Mouse (Mus musculus) limb, embryonic 11.5 days (tissue): ENCODE results near the gene Ldb2. TPM values are rescaled to one million over a fixed set of nuclear protein-coding genes. Genes with fewer than 3 reads are reported as not detected.
A peak's percentile ranks its signal among the peaks of the same experiment; 100 is the strongest.

ENCODE experiments used
- ATAC-seq: fragments of 200-750 bp; cut with Nextera tagmentation; 2 replicates; pipeline ENCODE4 v1.8.0; 2017; ENCODE audit warnings: low read depth; ENCODE audit not compliant: insufficient number of reproducible peaks, low FRiP score, low TSS enrichment
- DNase-seq: peaks from one replicate; pipeline ENCODE4 v3.0.0-alpha.2; 2015; ENCODE audit warnings: low spot score
- H3K27ac ChIP-seq: fragments of 300-500 bp; sonication (generic); replicated peaks from 2 replicates; pipeline ENCODE4 v1.5.1; 2014; ENCODE audit warnings: low read depth, mild to moderate bottlenecking, low read length
- H3K27me3 ChIP-seq: fragments of 300-500 bp; sonication (generic); 2 replicates; pipeline ENCODE4 v1.6.1; 2014; ENCODE audit warnings: mild to moderate bottlenecking, low read length, mixed read lengths; ENCODE audit not compliant: control insufficient read depth, insufficient read depth
- H3K36me3 ChIP-seq: fragments of 300-500 bp; sonication (generic); 2 replicates; pipeline ENCODE4 v1.6.1; 2014; ENCODE audit warnings: mild to moderate bottlenecking, low read length, moderate library complexity, mixed read lengths; ENCODE audit not compliant: control insufficient read depth, insufficient read depth
- H3K4me1 ChIP-seq: fragments of 300-500 bp; sonication (generic); 2 replicates; pipeline ENCODE4 v1.6.1; 2014; ENCODE audit warnings: low read length, mixed read lengths; ENCODE audit not compliant: control insufficient read depth, insufficient read depth
- H3K4me2 ChIP-seq: fragments of 300-500 bp; sonication (generic); 2 replicates; pipeline ENCODE4 v1.6.1; 2014; ENCODE audit warnings: low read depth, mild to moderate bottlenecking, moderate library complexity; ENCODE audit not compliant: severe bottlenecking
- H3K4me3 ChIP-seq: fragments of 300-500 bp; sonication (generic); 2 replicates; pipeline ENCODE4 v1.5.1; 2014; ENCODE audit warnings: low read depth, low read length
- H3K9ac ChIP-seq: fragments of 300-500 bp; sonication (generic); 2 replicates; pipeline ENCODE4 v1.6.1; 2014; ENCODE audit warnings: mild to moderate bottlenecking, low read length
- H3K9me3 ChIP-seq: fragments of 300-500 bp; sonication (generic); 2 replicates; pipeline ENCODE4 v1.6.1; 2016; ENCODE audit warnings: low read length; ENCODE audit not compliant: control insufficient read depth
- WGBS: fragments of 180-500 bp; shearing (Covaris S2); extraction: QIAGEN DNeasy Blood & Tissue Kit; methylation state at CpG from one replicate; pipeline ENCODE4 v1.1.7; 2014; 5-methylcytosine and 5-hydroxymethylcytosine counted together
- polyA plus RNA-seq: library from polyadenylated mRNA; unstranded; fragments of >200 nt; fragmentation: Nextera tagmentation; extraction: Ambion mirVana; gene quantifications from 2 replicates; pipeline ENCODE4 v1.2.1, GENCODE M21; 2014

The Ldb2 gene
- polyA plus RNA-seq, 1 experiment from 2014 or later: 45.7 TPM

- no peak overlapping the region for H3K4me2 ChIP-seq
- WGBS: 85% methylated on average over 3 of the region's 3 CpGs
- H3K4me1 ChIP-seq: no peaks in the 10 kb centered on the region
- no peak for DNase-seq
- no peaks in the 10 kb centered on the region for H3K36me3 ChIP-seq
- ATAC-seq: no peak
- H3K27me3 ChIP-seq: no peaks in the 10 kb centered on the region
- no peak overlapping the region for H3K27ac ChIP-seq
- no peaks in the 10 kb centered on the region for H3K9me3 ChIP-seq
- no peak overlapping the region for H3K4me3 ChIP-seq
- H3K9ac ChIP-seq: no peak overlapping the region
Observed at GRCm38 (mm10) chr5:44496854-44497253, 302.6 kb downstream of the Ldb2 start.

DNA sequence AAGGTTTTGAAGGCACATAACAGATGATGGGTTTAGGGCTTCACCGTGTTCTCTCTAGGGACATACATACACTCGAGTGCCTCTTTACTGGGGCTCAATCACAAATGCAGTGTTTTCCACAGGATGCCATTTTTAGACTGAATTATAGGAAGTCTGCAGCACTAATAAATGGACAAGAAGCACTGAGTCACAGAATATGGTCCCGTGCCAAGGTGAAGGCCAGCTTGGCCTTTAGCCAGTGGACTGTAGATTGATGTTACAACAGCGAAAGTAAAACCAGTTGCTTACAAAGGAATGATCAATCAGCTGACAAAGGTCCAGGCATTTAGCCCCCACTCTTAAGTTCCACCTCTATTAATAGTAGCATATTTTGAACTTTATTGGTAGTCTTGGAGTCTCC is 304.4 kb downstream of the Ldb2 start:
- 90% methylated on average over 4 of the region's 4 CpGs for WGBS
- Histone ChIP-seq H3K4me3 (no peak overlapping the region), H3K4me1 (no peaks in the 10 kb centered on the region), H3K9me3 (no peaks in the 10 kb centered on the region), H3K9ac (no peak overlapping the region), H3K27me3 (no peaks in the 10 kb centered on the region), H3K4me2 (no peak overlapping the region), H3K36me3 (no peaks in the 10 kb centered on the region), H3K27ac (no peak overlapping the region)
- DNase-seq: no peak
- no peak for ATAC-seq

DNA sequence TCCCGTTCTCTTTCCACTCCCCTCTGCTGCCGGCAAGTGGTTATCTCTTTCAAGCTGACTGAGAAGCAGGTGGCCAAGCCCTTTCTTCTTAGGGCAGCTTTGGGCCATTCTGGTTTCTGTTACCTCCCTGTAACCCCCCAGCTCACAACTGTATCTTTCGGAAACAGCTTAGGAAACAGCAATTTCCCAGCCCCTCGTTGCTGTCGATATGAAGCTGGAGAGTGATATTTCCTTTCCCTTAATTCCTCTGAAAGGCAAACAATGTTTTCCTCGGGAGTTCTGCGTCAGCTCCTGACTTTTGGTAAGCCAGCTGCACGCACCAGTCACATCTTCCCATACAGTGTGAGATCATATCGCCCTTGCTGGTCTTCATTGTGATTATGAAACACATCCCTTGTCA is 305.3 kb downstream of the Ldb2 start:
- Histone ChIP-seq H3K9ac (no peak overlapping the region), H3K27ac (no peak overlapping the region), H3K36me3 (no peaks in the 10 kb centered on the region), H3K4me2 (no peak overlapping the region), H3K4me1 (no peaks in the 10 kb centered on the region), H3K27me3 (no peaks in the 10 kb centered on the region), H3K4me3 (no peak overlapping the region), H3K9me3 (no peaks in the 10 kb centered on the region)
- DNase-seq: no peak
- WGBS: 71% methylated on average over 9 of the region's 9 CpGs
- no peak for ATAC-seq

GRCm38 (mm10) chr5:44491526-44491925 is 308.0 kb downstream of the Ldb2 start:
- Histone ChIP-seq H3K9ac (no peak overlapping the region), H3K4me3 (no peak overlapping the region), H3K27ac (no peak overlapping the region), H3K4me1 (no peaks in the 10 kb centered on the region), H3K27me3 (no peaks in the 10 kb centered on the region), H3K9me3 (no peaks in the 10 kb centered on the region), H3K36me3 (no peaks in the 10 kb centered on the region), H3K4me2 (no peak overlapping the region)
- DNase-seq (no peak), ATAC-seq (no peak)
- 95% methylated on average over 1 of the region's 1 CpGs for WGBS

DNA sequence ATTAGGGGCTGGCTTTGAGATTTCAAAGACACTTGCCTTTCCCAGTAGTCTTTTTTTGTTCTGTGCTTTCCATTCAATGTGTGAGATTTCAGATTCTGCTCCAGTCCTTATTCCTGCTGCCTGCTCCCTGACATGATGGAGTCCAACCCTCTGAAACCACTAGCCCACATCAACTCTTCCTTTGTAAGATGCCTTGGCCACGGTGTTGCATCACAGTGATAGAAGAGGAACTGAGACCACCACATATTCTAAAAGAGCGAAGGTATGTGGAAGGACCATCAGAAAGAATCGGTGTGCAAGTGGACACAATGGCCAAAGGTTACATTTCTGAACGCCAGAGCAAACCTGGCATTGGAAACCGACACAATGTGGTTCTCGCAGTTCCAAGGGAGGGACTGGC is 309.0 kb downstream of the Ldb2 start:
- Histone ChIP-seq H3K27ac (no peak overlapping the region), H3K9me3 (no peaks in the 10 kb centered on the region), H3K36me3 (no peaks in the 10 kb centered on the region), H3K4me3 (no peak overlapping the region), H3K4me2 (no peak overlapping the region), H3K9ac (no peak overlapping the region), H3K4me1 (no peaks in the 10 kb centered on the region), H3K27me3 (no peaks in the 10 kb centered on the region)
- DNase-seq (no peak), ATAC-seq (no peak)
- 93% methylated on average over 6 of the region's 6 CpGs for WGBS

DNA sequence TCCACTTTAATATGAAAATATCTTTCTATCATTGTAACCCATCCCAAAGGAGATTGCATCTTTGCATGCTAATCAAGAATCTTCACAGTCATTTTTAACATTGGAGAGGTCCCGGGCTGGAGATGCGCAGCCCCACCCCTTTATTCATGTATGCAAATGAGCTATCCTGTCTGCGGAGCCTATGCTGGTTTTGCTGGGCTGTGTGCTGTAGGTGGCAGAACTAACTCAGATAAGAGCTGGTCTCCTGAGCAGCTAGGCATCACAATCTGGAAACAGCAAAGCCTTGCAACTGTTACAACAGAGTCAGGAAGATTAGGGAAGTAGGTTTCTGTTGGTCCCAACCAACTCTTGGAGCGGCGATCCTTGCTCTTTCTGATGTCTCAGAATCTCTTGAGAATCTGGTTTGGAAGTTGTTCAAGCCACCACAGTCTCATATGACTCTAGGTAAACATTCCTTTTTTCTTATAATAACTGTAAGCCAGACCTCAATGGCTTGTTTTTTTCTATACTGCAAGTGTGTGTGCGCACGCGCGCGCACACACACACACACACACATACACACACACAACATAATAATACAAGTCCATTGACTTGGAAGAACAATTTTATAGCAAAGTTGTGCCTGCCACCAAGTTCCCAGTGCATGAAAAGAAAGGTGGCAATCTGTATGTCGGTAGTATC is 315.9 kb downstream of the Ldb2 start:
- H3K27ac ChIP-seq: no peak overlapping the region
- DNase-seq: peak; percentile 32

GRCm38 (mm10) chr5:44481406-44481805 is 318.1 kb downstream of the Ldb2 start:
- no peak for DNase-seq
- Histone ChIP-seq H3K27ac (no peak overlapping the region), H3K9me3 (no peaks in the 10 kb centered on the region), H3K4me2 (no peak overlapping the region), H3K9ac (no peak overlapping the region), H3K4me3 (no peak overlapping the region), H3K36me3 (no peaks in the 10 kb centered on the region), H3K4me1 (0 out of 2 replicates have a peak, but pooled peaks cover 2% of the 10 kb centered on the region), H3K27me3 (no peaks in the 10 kb centered on the region)
- WGBS: 88% methylated on average over 4 of the region's 4 CpGs
- ATAC-seq: no peak

More for the DNA sequence above, 315.9 kb downstream of the Ldb2 start:
- Histone ChIP-seq H3K27me3 (no peaks in the 10 kb centered on the region), H3K36me3 (no peaks in the 10 kb centered on the region), H3K9me3 (no peaks in the 10 kb centered on the region), H3K9ac (no peak overlapping the region), H3K4me2 (no peak overlapping the region), H3K4me1 (0 out of 2 replicates have a peak, but pooled peaks cover 2% of the 10 kb centered on the region), H3K4me3 (no peak overlapping the region)
- ATAC-seq: no peak
- WGBS: 70% methylated on average over 11 of the region's 11 CpGs

- H3K27ac ChIP-seq: no peak overlapping the region
Observed at GRCm38 (mm10) chr5:44476356-44476755, 323.1 kb downstream of the Ldb2 start.

DNA sequence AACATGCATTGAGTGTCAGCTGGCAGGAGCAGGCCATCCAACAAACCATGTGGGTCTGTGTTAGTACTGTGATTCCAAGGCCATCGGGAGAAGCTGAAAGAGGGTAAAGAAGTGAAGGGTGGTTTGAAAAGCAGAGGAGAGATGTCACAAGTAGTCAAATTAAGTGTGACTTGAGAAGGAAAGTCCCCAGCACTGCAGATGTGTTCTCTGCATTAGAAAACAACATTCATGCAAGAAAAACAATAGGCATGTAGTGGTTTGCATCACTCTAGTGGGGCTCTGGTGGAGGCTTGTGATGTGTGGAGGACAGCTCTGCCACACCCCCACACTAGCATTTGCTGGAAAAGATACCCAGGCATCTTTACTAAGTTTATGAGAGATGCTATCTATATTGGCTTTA is 323.9 kb downstream of the Ldb2 start:
- H3K36me3 ChIP-seq: no peaks in the 10 kb centered on the region
- H3K27me3 ChIP-seq: no peaks in the 10 kb centered on the region
- H3K9ac ChIP-seq: no peak overlapping the region
- 75% methylated on average over 1 of the region's 1 CpGs for WGBS
- no peak for DNase-seq
- H3K9me3 ChIP-seq: no peaks in the 10 kb centered on the region
- no peak overlapping the region for H3K27ac ChIP-seq
- H3K4me1 ChIP-seq: no peaks in the 10 kb centered on the region
- ATAC-seq: no peak
- H3K4me3 ChIP-seq: no peak overlapping the region
- no peak overlapping the region for H3K4me2 ChIP-seq

More at GRCm38 (mm10) chr5:44476356-44476755, 323.1 kb downstream of the Ldb2 start:
- DNase-seq (peak; percentile 37), ATAC-seq (peak; percentile 36; the same call in 1 of the 2 replicates)
- Histone ChIP-seq H3K4me3 (no peak overlapping the region), H3K9ac (no peak overlapping the region), H3K4me1 (0 out of 2 replicates have a peak, but pooled peaks cover 2% of the 10 kb centered on the region), H3K9me3 (no peaks in the 10 kb centered on the region), H3K36me3 (no peaks in the 10 kb centered on the region), H3K27me3 (no peaks in the 10 kb centered on the region), H3K4me2 (no peak overlapping the region)
- 13% methylated on average over 4 of the region's 4 CpGs for WGBS
